Comparison of ENCODE assay signal across 14 mouse cellular contexts in genomic region chr19:36001512-36001911, GRCm38 (mm10). TPM values are rescaled to one million over a fixed set of nuclear protein-coding genes. Genes with fewer than 3 reads are reported as not detected.
DNase-seq lines count a peak whose midpoint lies in the region; ATAC-seq lines count a peak whose summit lies in the region.
"Had no signal": no experiment of that assay in that cellular context is flagged by ENCODE, and none has a peak within 500 bp of the region (broad histone marks: within the 10 kb centered on the region; RNA-seq: fewer than 3 reads in every experiment).

No protein-coding gene starts in this region.

- peaks cover 6% of the 10 kb centered on the region for H3K4me1 ChIP-seq in midbrain, embryonic 11.5 days (ENCODE audit: control insufficient read depth, insufficient read depth, low read length)
- H3K4me1 ChIP-seq in midbrain, embryonic 10.5 days = peaks cover 13% of the 10 kb centered on the region
- H3K4me1 ChIP-seq in hindbrain, embryonic 15.5 days (replicated peaks) = peaks cover 25% of the 10 kb centered on the region

- H3K4me2 ChIP-seq in midbrain, embryonic 11.5 days = no peak overlapping the region
- H3K4me2 ChIP-seq in hindbrain, embryonic 15.5 days = no peak overlapping the region

- H3K9me3 ChIP-seq in midbrain, embryonic 11.5 days (ENCODE audit: control insufficient read depth, low read length) = no peaks in the 10 kb centered on the region
- 0 out of 2 replicates have a peak, but pooled peaks cover 6% of the 10 kb centered on the region for H3K9me3 ChIP-seq in midbrain, embryonic 10.5 days (replicated peaks)
- no peaks in the 10 kb centered on the region for H3K9me3 ChIP-seq in hindbrain, embryonic 15.5 days

- no peaks in the 10 kb centered on the region for H3K36me3 ChIP-seq in midbrain, embryonic 11.5 days (ENCODE audit: control insufficient read depth, insufficient read depth, low read length)
- no peaks in the 10 kb centered on the region for H3K36me3 ChIP-seq in midbrain, embryonic 10.5 days
- H3K36me3 ChIP-seq in hindbrain, embryonic 15.5 days = no peaks in the 10 kb centered on the region

- no peak overlapping the region for H3K4me3 ChIP-seq in midbrain, embryonic 11.5 days (ENCODE audit: low read depth, low read length)
- H3K4me3 ChIP-seq in midbrain, embryonic 10.5 days = no peak overlapping the region
- H3K4me3 ChIP-seq in hindbrain, embryonic 15.5 days = no peak overlapping the region
- H3K4me3 ChIP-seq: megakaryocyte, embryonic 14.5 days had no signal

- 42% methylated on average over 1 of the region's 1 CpGs for WGBS in midbrain, embryonic 11.5 days
- WGBS in midbrain, embryonic 10.5 days = 55% methylated on average over 1 of the region's 1 CpGs
- WGBS in hindbrain, embryonic 15.5 days = 52% methylated on average over 1 of the region's 1 CpGs

- no peaks in the 10 kb centered on the region for H3K27me3 ChIP-seq in midbrain, embryonic 11.5 days (ENCODE audit: control insufficient read depth, insufficient read depth, low read length)
- H3K27me3 ChIP-seq in midbrain, embryonic 10.5 days (ENCODE audit: low read depth, poor library complexity, severe bottlenecking) = no peaks in the 10 kb centered on the region
- H3K27me3 ChIP-seq in hindbrain, embryonic 15.5 days = no peaks in the 10 kb centered on the region

- DNase-seq in cerebellum, postnatal 14 days = peak; percentile 7 to 23
- DNase-seq in cerebellum, postnatal 36 days = no peak
- no peak for DNase-seq in midbrain, embryonic 11.5 days (ENCODE audit: low spot score, missing footprints)
- no peak for DNase-seq in midbrain, embryonic 10.5 days (ENCODE audit: low spot score)
- no peak for DNase-seq in adrenal gland, postnatal 14 days
- no peak for DNase-seq in left cerebral cortex, adult 8-10 months (ENCODE audit: low spot score in 2 of 2)
- DNase-seq in adrenal gland, adult (ENCODE audit: inconsistent age in 2 of 2, low spot score in 1 of 2) = no peak
- DNase-seq: adrenal gland, adult 2 months; B cell, adult 2 months; cerebellum, postnatal 25 days; right cerebral cortex, postnatal 25 days had no signal

- no peak overlapping the region for H3K27ac ChIP-seq in midbrain, embryonic 11.5 days (ENCODE audit: low read depth, low read length)
- no peak overlapping the region for H3K27ac ChIP-seq in midbrain, embryonic 10.5 days (replicated peaks)
- H3K27ac ChIP-seq in hindbrain, embryonic 15.5 days (replicated peaks) = no peak overlapping the region

- no peak overlapping the region for H3K9ac ChIP-seq in midbrain, embryonic 11.5 days (ENCODE audit: low read length)
- no peak overlapping the region for H3K9ac ChIP-seq in hindbrain, embryonic 15.5 days

- peak; percentile 34 for ATAC-seq in midbrain, embryonic 11.5 days (ENCODE audit: low FRiP score)
- ATAC-seq in hindbrain, embryonic 15.5 days (ENCODE audit: low FRiP score, low read depth) = peak; percentile 59; the same call in 1 of the 2 replicates

RNA-seq across cellular contexts. Expression of gene Htr7, which starts 55.8 kb away (rescaled TPM):
- 0.34 and 0.44 TPM in 2 replicates for polyA plus RNA-seq in midbrain, embryonic 11.5 days (2014; fragmentation: Nextera tagmentation; extraction: Ambion mirVana)
- polyA plus RNA-seq in midbrain, embryonic 10.5 days (2016; fragmentation: Nextera tagmentation; extraction: Ambion mirVana) = 0.32 and 0.36 TPM in 2 replicates
- polyA plus RNA-seq in hindbrain, embryonic 15.5 days (2015; fragmentation: Nextera tagmentation; extraction: Ambion mirVana) = 16.1 and 16.3 TPM in 2 replicates
- 0.11 and 0.19 TPM in 2 replicates for total RNA-seq in adrenal gland, postnatal 14 days (2021)
- 10 to 100 TPM in 3 of 4 experiments, 1 to 10 TPM in 1; 9.6 to 14.7 (median 12.2) TPM for total RNA-seq in left cerebral cortex, adult 8-10 months (2022)
- total RNA-seq: adrenal gland, adult 2 months had no signal
- polyA plus RNA-seq: limb, embryonic 11.5 days had no signal

Comparison
In these comparisons a context has a peak if more than half of its experiments do, and no peak if none do; other contexts are left out.
1. DNase-seq: peak in cerebellum, postnatal 14 days (2 of 2); none in cerebellum, postnatal 36 days (0 of 2), midbrain, embryonic 11.5 days (single experiment), midbrain, embryonic 10.5 days (single experiment), adrenal gland, postnatal 14 days (single experiment), left cerebral cortex, adult 8-10 months (0 of 2) and adrenal gland, adult (0 of 2).
2. RNA of gene Htr7, which starts 55.8 kb away (polyA plus RNA-seq): 16.1 to 16.3 TPM in hindbrain, embryonic 15.5 days; 0.34 to 0.44 TPM in midbrain, embryonic 11.5 days and 0.32 to 0.36 TPM in midbrain, embryonic 10.5 days; every median in the first group is over 10 times any median in the second.